Mouse (Mus musculus): ENCODE results near the gene Dock9. TPM values are rescaled to one million over a fixed set of nuclear protein-coding genes. Genes with fewer than 3 reads are reported as not detected.

Gene Dock9
- total RNA-seq, 2 experiments from 2014 or later, result 21.6 to 27.8 TPM

DNA sequence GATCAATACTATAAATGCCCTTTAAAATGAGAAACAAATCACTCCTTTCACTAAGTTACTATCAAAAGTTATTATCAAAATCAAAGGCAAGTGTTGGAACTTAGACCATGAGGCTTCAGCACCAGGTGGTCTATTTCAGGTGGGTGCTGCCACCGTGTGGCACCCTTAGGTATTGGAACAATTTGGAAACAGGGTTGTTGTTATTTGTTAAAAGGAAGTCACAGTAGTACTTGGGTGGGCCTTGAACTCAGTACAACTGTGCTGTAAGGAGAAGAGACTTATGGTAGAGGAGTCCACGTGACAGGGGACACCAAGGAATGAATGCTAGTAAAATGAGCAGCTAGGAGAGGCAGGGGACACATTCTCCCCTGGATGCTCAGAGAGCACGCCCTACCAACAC lies 218.6 kb downstream of the Dock9 start:
- peak in 1 of 2 experiments; percentile 77 for DNase-seq

GRCm38 (mm10) chr14:121573391-121573790 lies 224.2 kb downstream of the Dock9 start:
- no peak for DNase-seq

DNA sequence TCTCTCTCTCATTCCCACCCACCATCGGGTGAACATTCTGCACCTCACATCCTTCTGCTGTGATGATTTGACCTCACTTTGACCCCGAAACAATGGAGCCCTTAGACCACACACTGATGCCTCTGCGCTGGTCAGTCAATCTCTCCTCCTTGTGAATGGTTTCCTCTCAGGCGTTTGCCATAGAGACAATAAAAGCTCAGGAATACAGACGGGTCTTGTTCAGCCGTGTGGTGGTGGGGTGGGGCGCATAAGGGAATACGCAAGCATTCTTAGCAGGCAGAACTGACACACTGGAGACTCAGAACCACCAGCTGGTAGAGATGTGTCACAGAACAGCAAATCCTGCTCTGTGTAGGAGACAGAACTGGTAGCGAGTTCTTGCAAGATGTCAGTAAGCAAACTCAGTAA lies 230.8 kb downstream of the Dock9 start:
- DNase-seq, result no peak

GRCm38 (mm10) chr14:121565930-121566329 lies 231.7 kb downstream of the Dock9 start:
- DNase-seq, result no peak

DNA sequence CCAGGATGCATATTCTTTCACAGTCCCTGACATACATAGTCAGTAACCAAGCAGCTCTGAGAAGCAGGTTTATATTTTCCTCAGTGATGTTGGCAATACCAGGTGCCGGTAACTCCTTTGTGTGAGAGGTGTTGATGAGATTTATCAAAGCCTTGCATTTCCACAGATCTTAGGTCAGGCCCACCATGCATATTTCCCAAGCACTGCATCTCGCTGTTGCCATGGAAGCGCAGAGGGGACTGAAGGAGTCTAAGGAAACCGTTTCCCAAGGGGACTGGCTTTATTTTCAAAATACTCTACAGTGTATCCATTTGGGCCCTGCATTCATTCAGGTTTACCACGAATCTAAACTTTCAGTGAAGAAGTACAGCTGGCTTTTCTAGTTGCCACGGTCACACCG lies 233.0 kb downstream of the Dock9 start:
- DNase-seq, result no peak

GRCm38 (mm10) chr14:121563954-121564353 lies 233.7 kb downstream of the Dock9 start:
- DNase-seq, result no peak

GRCm38 (mm10) chr14:121559026-121559425 lies 238.6 kb downstream of the Dock9 start:
- no peak for DNase-seq

- no peak for DNase-seq
These were observed 241.0 kb downstream of the Dock9 start for GRCm38 (mm10) chr14:121556401-121557315.

- no peak for DNase-seq
These were observed 243.9 kb downstream of the Dock9 start for GRCm38 (mm10) chr14:121553785-121554184.

DNA sequence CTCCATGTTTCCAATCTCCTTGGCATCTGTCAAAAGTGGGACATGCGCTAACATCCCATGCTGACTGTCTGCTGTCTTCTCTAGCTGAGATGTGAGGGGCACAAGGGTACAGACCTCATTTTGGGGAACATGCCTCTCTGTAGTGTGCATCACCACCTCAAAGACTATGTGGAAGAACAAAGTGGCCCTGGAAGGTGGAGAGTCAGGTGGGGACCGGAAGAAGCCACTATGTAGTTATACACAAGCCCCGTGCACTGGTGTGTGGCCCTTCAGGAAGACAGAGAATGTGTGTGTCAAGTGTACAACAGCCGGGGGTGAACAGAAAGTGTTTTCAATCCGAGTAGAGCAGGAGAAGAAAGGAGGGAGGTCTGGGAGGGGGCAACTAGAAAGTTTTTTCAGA lies 245.1 kb downstream of the Dock9 start:
- DNase-seq, result no peak

DNA sequence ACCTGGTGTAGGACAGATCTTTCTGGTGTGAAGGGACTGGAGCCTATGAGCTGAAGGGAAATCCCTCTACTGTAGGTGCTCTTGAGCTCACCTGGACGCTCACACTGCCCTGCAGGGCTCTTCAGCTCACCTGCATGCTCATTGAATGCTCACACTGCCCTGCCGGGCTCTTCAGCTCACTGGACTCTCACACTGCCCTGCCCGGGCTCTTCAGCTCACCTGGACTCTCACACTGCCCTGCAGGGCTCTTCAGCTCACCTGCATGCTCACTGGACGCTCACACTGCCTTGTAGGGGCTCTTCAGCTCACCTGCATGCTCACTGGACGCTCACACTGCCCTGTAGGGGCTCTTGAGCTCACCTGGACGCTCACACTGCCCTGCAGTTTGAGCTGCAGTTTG lies 247.8 kb downstream of the Dock9 start:
- DNase-seq, result no peak

DNA sequence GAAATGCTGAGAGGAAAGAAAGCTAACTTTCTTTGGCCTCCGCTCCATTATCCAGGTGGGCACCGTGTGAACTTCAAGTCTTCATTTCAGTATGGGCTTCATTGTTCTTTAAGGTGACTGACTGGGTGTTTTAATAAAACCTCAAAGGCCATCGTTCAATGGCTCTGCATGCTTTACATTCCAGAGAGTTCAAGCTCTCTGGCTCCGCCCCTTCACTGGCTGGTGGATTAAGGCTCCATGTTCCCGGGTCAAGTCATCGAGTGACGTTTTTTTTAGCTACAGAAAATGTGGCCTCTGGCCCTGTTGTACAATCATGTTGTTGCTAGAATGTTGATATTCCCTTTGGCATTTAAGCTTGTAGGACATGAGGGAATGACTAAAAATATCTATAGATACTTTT lies 249.9 kb downstream of the Dock9 start:
- no peak for DNase-seq

- DNase-seq, result no peak
These were observed 251.0 kb downstream of the Dock9 start for GRCm38 (mm10) chr14:121546621-121547020.

- no peak for DNase-seq
These were observed 251.9 kb downstream of the Dock9 start for GRCm38 (mm10) chr14:121545551-121546331.

DNA sequence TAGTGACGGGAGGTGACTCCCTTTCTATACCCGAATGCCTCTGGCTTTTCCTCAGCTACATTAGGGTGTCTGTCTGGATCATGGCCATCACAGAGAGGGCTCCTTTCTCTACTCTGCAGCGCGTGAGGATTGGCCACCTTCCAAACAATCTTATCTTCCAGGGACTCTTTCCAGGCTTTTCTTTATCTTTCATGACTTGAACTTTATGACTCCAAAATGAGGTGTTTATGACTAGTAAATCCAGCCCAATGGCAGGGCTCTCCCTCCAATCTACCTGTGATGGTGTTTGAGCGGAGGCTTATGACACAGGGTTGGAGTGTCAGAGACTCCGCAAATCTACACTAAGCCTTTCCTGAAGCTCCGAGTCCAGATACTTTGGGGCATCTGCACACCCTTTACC lies 256.4 kb downstream of the Dock9 start:
- DNase-seq, result no peak

DNA sequence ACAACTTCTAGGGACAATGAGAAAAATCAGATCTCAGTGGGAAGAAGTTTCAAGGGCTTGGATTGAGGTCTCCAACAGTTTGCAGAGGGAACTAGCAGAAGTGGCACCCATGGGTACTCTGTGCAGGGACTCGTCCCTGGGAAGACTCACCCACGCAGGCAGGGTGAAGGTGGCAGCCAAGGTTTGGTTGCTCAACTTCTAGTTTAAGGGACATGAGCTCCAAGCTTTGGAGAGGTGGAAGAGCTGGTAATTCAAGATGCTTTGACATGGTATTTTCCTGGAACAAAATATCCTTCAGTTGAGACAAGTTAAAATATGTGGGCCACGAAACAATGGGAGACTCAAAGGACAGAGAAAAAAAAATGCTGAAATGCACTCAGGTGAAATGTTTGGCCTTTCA lies 263.1 kb downstream of the Dock9 start:
- DNase-seq, result no peak

GRCm38 (mm10) chr14:121530853-121531252 lies 266.8 kb downstream of the Dock9 start:
- DNase-seq, result no peak

GRCm38 (mm10) chr14:121527883-121528282 lies 269.8 kb downstream of the Dock9 start:
- no peak for DNase-seq

- DNase-seq, result no peak
These were observed 270.4 kb downstream of the Dock9 start for GRCm38 (mm10) chr14:121527201-121527600.

- peak; percentile 44 to 57 for DNase-seq
These were observed 275.9 kb downstream of the Dock9 start for GRCm38 (mm10) chr14:121521709-121522108.

DNA sequence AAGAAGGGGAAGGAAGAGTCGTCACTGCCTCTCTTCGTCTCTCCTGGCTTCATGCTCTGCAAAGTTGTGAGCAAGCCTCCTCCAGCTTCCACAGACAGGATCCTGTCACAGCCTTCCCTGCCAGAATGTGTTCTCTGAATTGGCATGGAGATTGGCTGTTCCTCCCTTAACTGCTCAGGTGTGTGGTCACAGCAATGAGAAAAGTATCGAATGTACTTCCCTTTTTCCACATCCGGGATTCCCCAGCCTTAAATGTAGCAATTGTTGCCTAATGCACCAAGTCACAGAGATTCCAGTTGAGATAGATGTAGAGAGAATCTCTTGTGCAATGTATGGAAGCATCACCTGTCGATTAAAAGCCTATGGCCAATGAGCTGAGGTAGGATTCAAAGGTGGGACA lies 280.8 kb downstream of the Dock9 start:
- DNase-seq, result no peak

DNA sequence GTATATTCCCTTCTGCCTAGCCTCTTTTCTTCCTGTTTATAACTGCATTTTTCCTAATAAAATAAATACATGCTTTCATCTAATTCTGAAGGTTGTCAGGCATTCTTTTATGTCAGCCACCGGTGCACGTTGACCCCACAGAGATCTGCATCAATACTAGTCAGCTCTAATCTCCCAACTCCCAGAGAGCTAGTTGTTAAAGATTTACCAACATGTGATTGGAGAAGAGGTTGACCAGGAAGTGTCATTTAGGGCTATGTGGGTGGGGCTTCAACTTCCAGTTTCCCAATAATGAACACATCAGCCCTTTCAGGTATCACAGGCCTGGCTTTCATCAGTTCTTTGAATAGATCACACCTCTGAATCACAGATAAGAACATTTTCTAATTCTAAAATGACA lies 288.7 kb downstream of the Dock9 start:
- no peak for DNase-seq

GRCm38 (mm10) chr14:121506336-121506735 lies 291.3 kb downstream of the Dock9 start:
- DNase-seq, result no peak
